Mouse (Mus musculus): ENCODE measurements around the gene Gm29049.
"Not testable (repeated sequence)": the region's sequence is repeated elsewhere in the genome, so short reads cannot be mapped to it uniquely, and the experiment has no call there.

The Gm29049 gene

GRCm38 (mm10) chrY:7997068-7997467 lies at the start of gene Gm29049:
Gene Gm29049, minus strand, starts transcription at chrY:7997168.
- not testable (repeated sequence) for DNase-seq (ENCODE audit: low spot score)

Measured in lung, postnatal 25 days (tissue).